ENCODE assay signal across 8 mouse cellular contexts in genomic region chr15:78383450-78384219, GRCm38 (mm10). TPM values are rescaled to one million over a fixed set of nuclear protein-coding genes. Genes with fewer than 3 reads are reported as not detected.
DNase-seq lines count a peak whose midpoint lies in the region; ATAC-seq lines count a peak whose summit lies in the region.
"Had no signal": no experiment of that assay in that cellular context is flagged by ENCODE, and none has a peak within 500 bp of the region (broad histone marks: within the 10 kb centered on the region; RNA-seq: fewer than 3 reads in every experiment).

No protein-coding gene starts in this region.

- H3K9me3 ChIP-seq in kidney, embryonic 14.5 days (ENCODE audit: control insufficient read depth, low read length) = no peaks in the 10 kb centered on the region
- no peaks in the 10 kb centered on the region for H3K9me3 ChIP-seq in embryonic facial prominence, embryonic 14.5 days (ENCODE audit: control insufficient read depth, low read length)

- no peak for ATAC-seq in kidney, embryonic 14.5 days (ENCODE audit: low FRiP score, low TSS enrichment)
- peak; percentile 34; the same call in 1 of the 2 replicates for ATAC-seq in embryonic facial prominence, embryonic 14.5 days (ENCODE audit: low read depth)

- DNase-seq in kidney, adult 18-20 months = peak; percentile 75
- DNase-seq in embryonic facial prominence, embryonic 14.5 days (ENCODE audit: low spot score) = peak; percentile 48
- peak; percentile 16 to 33 for DNase-seq in heart, postnatal 14 days
- peak; percentile 31 to 67 for DNase-seq in left cerebral cortex, postnatal 25 days (ENCODE audit: low spot score in 2 of 2)
- DNase-seq in thymus, postnatal 0 days (ENCODE audit: low spot score) = no peak
- no peak for DNase-seq in spleen, postnatal 10 days (ENCODE audit: low spot score in 2 of 2)

- 86% methylated on average over 11 of the region's 11 CpGs for WGBS in kidney, embryonic 14.5 days
- WGBS in embryonic facial prominence, embryonic 14.5 days = 65% methylated on average over 11 of the region's 11 CpGs

- intact Hi-C loops in heart, postnatal 14 days (cut with DNase I) = no loop called here
- intact Hi-C loops in left cerebral cortex, postnatal 25 days (cut with DNase I) = no loop called here

- no peaks in the 10 kb centered on the region for H3K4me1 ChIP-seq in kidney, embryonic 14.5 days (ENCODE audit: control insufficient read depth, insufficient read depth, low read length)
- no peaks in the 10 kb centered on the region for H3K4me1 ChIP-seq in embryonic facial prominence, embryonic 14.5 days (ENCODE audit: control insufficient read depth, insufficient read depth, low read length)

- no peak overlapping the region for H3K4me3 ChIP-seq in kidney, embryonic 14.5 days (ENCODE audit: low read length)
- no peak overlapping the region for H3K4me3 ChIP-seq in embryonic facial prominence, embryonic 14.5 days (ENCODE audit: low read depth, low read length)

- H3K36me3 ChIP-seq in kidney, embryonic 14.5 days (ENCODE audit: control insufficient read depth, insufficient read depth, low read length) = no peaks in the 10 kb centered on the region
- H3K36me3 ChIP-seq in embryonic facial prominence, embryonic 14.5 days (ENCODE audit: control insufficient read depth, insufficient read depth, low read length) = no peaks in the 10 kb centered on the region

- H3K27ac ChIP-seq in kidney, embryonic 14.5 days (ENCODE audit: low read depth, low read length) = no peak overlapping the region
- peak overlapping the region; percentile 55 for H3K27ac ChIP-seq in embryonic facial prominence, embryonic 14.5 days (replicated peaks; ENCODE audit: low read depth, low read length)

- H3K27me3 ChIP-seq in kidney, embryonic 14.5 days (ENCODE audit: control insufficient read depth, insufficient read depth, low read length) = no peaks in the 10 kb centered on the region
- no peaks in the 10 kb centered on the region for H3K27me3 ChIP-seq in embryonic facial prominence, embryonic 14.5 days (replicated peaks; ENCODE audit: control insufficient read depth, insufficient read depth, low read length)

- no peak overlapping the region for H3K4me2 ChIP-seq in kidney, embryonic 14.5 days (replicated peaks; ENCODE audit: low read depth, low read length)
- H3K4me2 ChIP-seq in embryonic facial prominence, embryonic 14.5 days (ENCODE audit: low read depth, low read length) = no peak overlapping the region

- H3K9ac ChIP-seq in kidney, embryonic 14.5 days (ENCODE audit: low read depth, low read length) = no peak overlapping the region
- H3K9ac ChIP-seq in embryonic facial prominence, embryonic 14.5 days (ENCODE audit: low read depth, low read length) = no peak overlapping the region

RNA-seq across cellular contexts. Expression of gene Tex33, which starts 12.1 kb away (rescaled TPM):
- not detected in 2 replicates for polyA plus RNA-seq in kidney, embryonic 14.5 days (2014; fragmentation: Nextera tagmentation; extraction: Ambion mirVana)
- polyA plus RNA-seq in embryonic facial prominence, embryonic 14.5 days (2014; fragmentation: Nextera tagmentation; extraction: Ambion mirVana) = not detected in 2 replicates
- total RNA-seq in heart, postnatal 14 days (2021) = not detected
- total RNA-seq in left cerebral cortex, postnatal 25 days (2021) = not detected
- 0.39 and 0.55 TPM in 2 replicates for polyA plus RNA-seq in thymus, postnatal 0 days (2015; fragmentation: Nextera tagmentation; extraction: Ambion mirVana)
- total RNA-seq: neutrophil, adult 5-6 weeks had no signal

RNA-seq across cellular contexts. Expression of gene Tst, which starts 22.1 kb away (rescaled TPM):
- 32.4 and 32.8 TPM in 2 replicates for polyA plus RNA-seq in kidney, embryonic 14.5 days (2014; fragmentation: Nextera tagmentation; extraction: Ambion mirVana)
- polyA plus RNA-seq in embryonic facial prominence, embryonic 14.5 days (2014; fragmentation: Nextera tagmentation; extraction: Ambion mirVana) = 35.0 and 39.1 TPM in 2 replicates
- total RNA-seq in heart, postnatal 14 days (2021) = 10 to 100 TPM; 11.2 to 13.7 TPM
- 10 to 100 TPM; 33.3 to 33.4 TPM for total RNA-seq in left cerebral cortex, postnatal 25 days (2021)
- polyA plus RNA-seq in thymus, postnatal 0 days (2015; fragmentation: Nextera tagmentation; extraction: Ambion mirVana) = 60.0 and 68.3 TPM in 2 replicates

RNA-seq across cellular contexts. Expression of gene Mpst, which starts 22.6 kb away (rescaled TPM):
- 4.3 and 5.3 TPM in 2 replicates for polyA plus RNA-seq in kidney, embryonic 14.5 days (2014; fragmentation: Nextera tagmentation; extraction: Ambion mirVana)
- 3.0 and 3.5 TPM in 2 replicates for polyA plus RNA-seq in embryonic facial prominence, embryonic 14.5 days (2014; fragmentation: Nextera tagmentation; extraction: Ambion mirVana)
- 10 to 100 TPM; 28.1 to 31.0 TPM for total RNA-seq in heart, postnatal 14 days (2021)
- 10 to 100 TPM; 32.2 to 33.6 TPM for total RNA-seq in left cerebral cortex, postnatal 25 days (2021)
- 3.0 and 4.1 TPM in 2 replicates for polyA plus RNA-seq in thymus, postnatal 0 days (2015; fragmentation: Nextera tagmentation; extraction: Ambion mirVana)

RNA-seq across cellular contexts. Expression of gene Kctd17, which starts 44.7 kb away (rescaled TPM):
- polyA plus RNA-seq in kidney, embryonic 14.5 days (2014; fragmentation: Nextera tagmentation; extraction: Ambion mirVana) = 36.3 and 48.8 TPM in 2 replicates
- polyA plus RNA-seq in embryonic facial prominence, embryonic 14.5 days (2014; fragmentation: Nextera tagmentation; extraction: Ambion mirVana) = 46.9 and 54.1 TPM in 2 replicates
- total RNA-seq in heart, postnatal 14 days (2021) = 10 to 100 TPM; 53.9 to 54.3 TPM
- 100 to 1,000 TPM; 317 to 361 TPM for total RNA-seq in left cerebral cortex, postnatal 25 days (2021)
- polyA plus RNA-seq in thymus, postnatal 0 days (2015; fragmentation: Nextera tagmentation; extraction: Ambion mirVana) = 8.1 and 10.1 TPM in 2 replicates
- total RNA-seq: neutrophil, adult 5-6 weeks had no signal

RNA-seq across cellular contexts. Expression of gene Csf2rb, which starts 58.1 kb away (rescaled TPM):
- polyA plus RNA-seq in kidney, embryonic 14.5 days (2014; fragmentation: Nextera tagmentation; extraction: Ambion mirVana) = 0.41 and 0.89 TPM in 2 replicates
- polyA plus RNA-seq in embryonic facial prominence, embryonic 14.5 days (2014; fragmentation: Nextera tagmentation; extraction: Ambion mirVana) = 4.2 and 4.6 TPM in 2 replicates
- total RNA-seq in heart, postnatal 14 days (2021) = 1 to 10 TPM; 2.2 to 3.1 TPM
- total RNA-seq in left cerebral cortex, postnatal 25 days (2021) = 1 to 10 TPM in 1 of 2 experiments, under 1 TPM in 1; 0.89 to 2.5 TPM
- 5.1 and 5.5 TPM in 2 replicates for polyA plus RNA-seq in thymus, postnatal 0 days (2015; fragmentation: Nextera tagmentation; extraction: Ambion mirVana)

Comparison
In these comparisons a context has a peak if more than half of its experiments do, and no peak if none do; other contexts are left out.
1. DNase-seq: peak in kidney, adult 18-20 months (single experiment), embryonic facial prominence, embryonic 14.5 days (single experiment), heart, postnatal 14 days (2 of 2) and left cerebral cortex, postnatal 25 days (2 of 2); none in thymus, postnatal 0 days (single experiment) and spleen, postnatal 10 days (0 of 2).